Mouse (Mus musculus): Measurements from ENCODE around the gene Hacd3.
A peak's percentile ranks its signal among the peaks of the same experiment; 100 is the strongest.
"Not testable (repeated sequence)": the region's sequence is repeated elsewhere in the genome, so short reads cannot be mapped to it uniquely, and the experiment has no call there.

Hacd3 gene

DNA sequence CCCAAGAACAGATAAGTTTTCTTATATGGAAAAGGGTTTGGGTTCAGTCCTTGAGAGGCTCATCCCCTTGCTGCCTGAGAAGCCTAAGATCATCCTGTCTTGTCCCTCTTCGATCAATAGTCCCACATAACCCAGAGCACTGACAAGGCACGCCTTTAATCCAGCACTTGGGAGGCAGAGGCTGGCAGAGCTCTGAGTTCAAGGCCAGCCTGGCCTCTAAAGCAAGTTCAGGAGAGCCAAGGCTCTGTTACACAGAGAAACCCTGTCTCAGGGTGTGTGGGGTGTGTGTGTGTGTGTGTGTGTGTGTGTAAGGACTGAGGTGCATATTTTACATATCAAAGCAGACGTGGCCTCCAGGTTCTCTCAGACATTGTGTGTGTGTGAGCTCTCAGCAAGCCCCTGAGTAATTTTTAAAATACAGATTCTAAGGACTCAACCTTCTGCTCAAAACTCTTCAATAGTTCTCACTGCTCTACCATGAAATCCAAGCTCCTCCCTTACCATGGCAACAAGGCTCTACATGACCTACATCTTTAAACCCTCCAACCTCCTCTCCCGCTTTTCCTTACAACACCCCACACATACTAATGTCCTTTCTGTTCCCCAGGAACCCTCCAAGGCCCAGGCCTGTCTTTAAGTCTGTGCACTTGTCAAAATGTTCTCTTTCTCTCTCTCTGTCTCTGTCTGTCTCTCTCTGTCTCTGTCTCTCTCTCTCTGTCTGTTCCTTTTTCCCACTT, 5.1 kb downstream of the Hacd3 start:
- no peak for DNase-seq

DNA sequence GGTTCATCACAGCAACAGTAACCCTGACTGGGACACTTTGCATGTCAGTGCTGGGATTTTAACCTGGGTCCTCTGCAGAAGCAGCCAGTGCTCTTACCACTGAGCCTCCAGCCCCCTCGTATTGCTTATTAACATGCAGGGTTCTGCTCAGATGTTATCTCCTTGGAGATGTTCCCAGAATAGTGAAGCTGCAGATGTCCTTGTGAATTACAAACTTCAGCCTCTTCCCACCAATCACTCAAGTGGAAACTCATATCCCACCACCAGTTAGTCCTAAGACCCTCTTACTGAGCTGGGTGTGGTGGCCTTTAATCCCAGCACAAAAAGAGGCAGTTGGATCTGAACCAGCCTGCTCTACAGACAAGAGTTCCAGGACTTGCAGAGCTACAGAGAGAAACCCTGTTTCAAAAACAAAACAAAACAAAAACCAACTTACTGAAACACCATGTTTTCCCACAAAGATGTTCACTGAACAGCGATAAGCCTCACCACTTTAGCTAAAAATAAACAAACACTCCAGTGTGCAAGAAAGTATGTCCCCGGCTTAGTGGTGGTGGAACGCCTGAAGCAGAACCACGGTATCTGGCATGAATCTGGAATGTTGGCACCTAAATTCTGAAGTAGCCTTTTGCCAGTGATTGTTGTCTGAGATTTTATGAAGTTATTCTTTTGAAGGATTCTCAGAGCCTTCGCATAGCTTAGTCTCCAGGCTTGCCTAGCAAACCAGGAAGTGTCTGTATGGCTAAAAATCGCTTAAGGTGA, 5.9 kb downstream of the Hacd3 start:
- DNase-seq = no peak

GRCm38 (mm10) chr9:65011304-65011703, 10.2 kb downstream of the Hacd3 start:
- DNase-seq = no peak

- no peak for DNase-seq
Measured at GRCm38 (mm10) chr9:65010632-65011031, 10.9 kb downstream of the Hacd3 start.

- no peak for DNase-seq
Measured at GRCm38 (mm10) chr9:65005737-65006136, 15.8 kb downstream of the Hacd3 start.

- DNase-seq = no peak
Measured at GRCm38 (mm10) chr9:65001481-65001880, 20.0 kb downstream of the Hacd3 start.

DNA sequence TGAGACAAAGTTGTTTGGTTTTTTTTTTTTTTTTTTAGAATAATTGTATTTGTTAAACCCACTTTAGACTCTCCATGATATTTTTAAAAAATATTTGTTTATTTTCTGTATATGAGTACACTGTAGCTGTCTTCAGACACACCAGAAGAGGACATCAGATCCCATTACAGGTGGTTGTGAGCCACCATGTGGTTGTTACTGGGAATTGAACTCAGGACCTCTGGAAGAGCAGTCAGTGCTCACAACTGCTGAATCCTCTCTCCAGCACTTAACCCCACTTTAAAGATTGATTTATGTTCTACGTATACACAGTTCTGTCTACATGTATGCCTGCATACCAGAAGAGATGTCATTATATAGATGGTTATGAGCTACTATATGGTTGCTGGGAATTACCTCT, 26.0 kb downstream of the Hacd3 start:
- not testable (repeated sequence) for DNase-seq

DNA sequence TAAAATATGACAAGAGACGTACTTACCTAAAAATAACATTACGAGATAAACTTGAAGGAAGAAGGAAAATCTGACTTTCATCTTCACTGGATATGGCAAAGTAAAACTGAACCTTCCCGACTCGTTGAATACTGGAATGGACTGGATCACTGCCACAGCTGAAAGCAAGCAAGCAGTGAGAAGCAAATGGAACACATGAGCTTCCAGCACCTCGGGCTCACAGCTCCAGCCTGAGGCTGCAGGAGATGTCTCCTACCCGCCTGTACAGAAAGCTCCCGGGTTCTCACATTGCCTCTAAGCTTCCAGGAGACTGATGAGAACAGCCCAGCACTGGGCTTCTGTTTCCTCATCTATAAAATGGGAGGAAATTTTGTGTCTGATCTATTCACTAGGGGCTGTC, 31.2 kb downstream of the Hacd3 start:
- DNase-seq = no peak

DNA sequence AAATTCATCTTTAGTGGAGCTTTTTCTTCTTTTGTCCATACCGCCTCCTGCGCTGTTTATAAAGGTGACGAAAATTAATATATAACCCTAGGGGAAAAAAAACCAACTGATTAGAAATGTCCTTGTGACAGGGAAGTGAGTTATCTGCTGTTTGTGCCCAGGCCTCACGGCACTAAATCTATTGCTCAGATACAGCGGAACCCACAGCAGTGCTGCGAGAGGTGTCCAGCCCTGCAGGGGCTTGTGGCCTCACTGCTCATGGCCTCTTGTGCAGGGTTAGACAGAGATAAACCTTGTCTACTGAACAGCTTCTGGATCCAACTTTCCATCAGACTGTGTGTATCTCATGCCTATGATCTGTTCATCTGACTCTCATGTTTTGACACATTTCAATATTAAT, 33.0 kb downstream of the Hacd3 start:
- DNase-seq = no peak

- DNase-seq = no peak
Measured at GRCm38 (mm10) chr9:64987651-64988050, 33.8 kb downstream of the Hacd3 start.

DNA sequence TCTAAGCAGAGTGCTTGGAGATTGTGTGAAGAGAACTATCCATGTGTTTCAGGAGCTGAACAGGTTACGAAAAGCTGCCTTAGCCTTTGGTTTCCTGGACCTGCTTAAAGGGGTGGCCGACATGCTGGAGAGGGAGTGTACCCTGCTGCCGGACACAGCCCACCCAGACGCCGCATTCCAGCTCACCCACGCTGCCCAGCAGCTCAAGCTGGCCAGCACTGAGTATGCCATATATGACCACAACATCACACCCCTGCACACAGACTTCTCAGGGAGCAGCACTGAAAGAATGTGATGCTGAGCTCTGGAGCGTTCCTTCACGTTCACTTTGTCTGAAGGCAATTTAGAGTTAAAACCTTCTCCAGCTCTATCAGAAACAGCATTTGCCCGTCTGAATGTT, 35.7 kb downstream of the Hacd3 start:
- DNase-seq = no peak

GRCm38 (mm10) chr9:64985037-64985794, 36.3 kb downstream of the Hacd3 start:
- no peak for DNase-seq

DNA sequence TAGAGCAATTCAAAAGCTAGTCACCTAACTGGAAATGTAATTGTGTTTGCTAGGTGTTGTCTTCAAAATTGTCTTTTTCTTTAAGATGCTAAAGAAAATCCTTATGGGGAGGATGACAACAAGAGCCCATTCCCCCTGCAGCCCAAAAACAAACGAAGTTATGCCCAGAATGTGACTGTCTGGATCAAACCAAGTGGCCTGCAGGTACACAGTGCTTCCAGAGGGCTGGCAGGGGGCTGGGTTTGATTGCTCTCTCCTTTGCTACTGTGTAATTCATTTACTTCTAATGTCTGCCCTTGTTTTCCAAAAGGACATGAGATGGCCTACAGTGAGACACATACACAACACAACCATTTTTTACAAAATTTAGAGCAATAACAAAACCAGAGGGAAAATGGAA, 39.6 kb downstream of the Hacd3 start:
- no peak for DNase-seq

DNA sequence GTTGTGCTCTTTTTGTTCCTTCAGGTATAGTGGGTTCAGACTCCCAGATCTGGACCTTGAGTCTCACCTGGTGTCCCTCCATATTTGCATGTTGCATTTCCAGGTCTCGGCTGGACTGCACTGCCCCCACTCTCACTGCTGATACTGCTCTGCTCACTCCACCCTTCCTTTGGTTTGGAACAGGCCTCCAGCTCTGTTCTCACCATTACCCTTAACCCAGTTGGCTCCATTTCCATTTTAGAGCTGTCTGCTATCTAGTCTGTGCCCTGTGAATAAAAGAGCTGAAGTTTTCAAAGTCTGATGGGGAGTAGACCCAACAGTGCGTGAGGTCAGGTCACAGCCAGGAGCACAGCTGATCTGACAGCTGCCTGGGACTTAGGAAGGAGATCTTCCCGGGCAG, 40.9 kb downstream of the Hacd3 start:
- no peak for DNase-seq

- no peak for DNase-seq
Measured at GRCm38 (mm10) chr9:64960978-64961320, 60.5 kb downstream of the Hacd3 start.

GRCm38 (mm10) chr9:64960117-64960977, 61.1 kb downstream of the Hacd3 start, which contains the start of gene Ints14:
Gene Ints14 (plus strand): TSS chr9:64960905.
- peak; percentile 93 to 97 for DNase-seq

DNA sequence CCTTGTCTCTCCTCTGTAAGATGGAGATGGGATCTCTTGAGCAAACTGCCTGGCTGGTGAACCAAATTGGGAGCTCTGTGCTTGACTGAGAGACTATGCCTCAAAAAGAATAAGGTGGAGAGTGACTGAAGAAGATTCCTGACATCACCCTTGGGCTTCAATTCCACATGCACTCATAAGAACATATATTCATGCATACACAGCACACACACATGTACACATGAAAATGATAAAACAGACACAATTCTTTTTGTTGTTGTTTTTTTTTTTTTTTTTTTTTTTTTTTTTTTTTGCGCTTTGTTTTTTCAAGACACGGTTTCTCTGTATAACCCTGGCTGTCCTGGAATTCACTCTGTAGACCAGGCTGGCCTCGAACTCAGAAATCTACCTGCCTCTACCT, 64.2 kb downstream of the Hacd3 start:
- no peak for DNase-seq

- DNase-seq = no peak
Measured at GRCm38 (mm10) chr9:64956337-64956736, 65.2 kb downstream of the Hacd3 start.

- no peak for DNase-seq
Measured at GRCm38 (mm10) chr9:64953190-64953589, 68.3 kb downstream of the Hacd3 start.

DNA sequence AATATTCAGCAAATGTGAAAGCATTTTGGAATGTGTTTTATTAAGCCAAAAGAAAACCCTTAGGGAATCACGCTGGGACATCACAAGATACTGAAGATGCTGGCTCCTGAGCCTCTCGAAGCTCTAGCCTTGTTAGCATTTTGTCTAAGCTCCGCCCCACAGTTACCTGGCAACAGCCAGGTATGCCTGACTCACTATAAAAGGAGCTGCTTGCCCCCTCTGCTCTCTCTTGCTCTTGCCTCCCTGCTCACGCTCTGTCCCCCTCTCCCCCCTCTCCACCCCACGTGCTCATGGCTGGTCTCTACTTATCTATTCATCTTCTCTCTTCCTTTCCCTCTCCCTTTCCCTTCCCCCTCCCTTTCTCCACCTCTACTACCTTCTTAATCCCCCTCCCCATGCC, 69.4 kb downstream of the Hacd3 start:
- DNase-seq = no peak

DNA sequence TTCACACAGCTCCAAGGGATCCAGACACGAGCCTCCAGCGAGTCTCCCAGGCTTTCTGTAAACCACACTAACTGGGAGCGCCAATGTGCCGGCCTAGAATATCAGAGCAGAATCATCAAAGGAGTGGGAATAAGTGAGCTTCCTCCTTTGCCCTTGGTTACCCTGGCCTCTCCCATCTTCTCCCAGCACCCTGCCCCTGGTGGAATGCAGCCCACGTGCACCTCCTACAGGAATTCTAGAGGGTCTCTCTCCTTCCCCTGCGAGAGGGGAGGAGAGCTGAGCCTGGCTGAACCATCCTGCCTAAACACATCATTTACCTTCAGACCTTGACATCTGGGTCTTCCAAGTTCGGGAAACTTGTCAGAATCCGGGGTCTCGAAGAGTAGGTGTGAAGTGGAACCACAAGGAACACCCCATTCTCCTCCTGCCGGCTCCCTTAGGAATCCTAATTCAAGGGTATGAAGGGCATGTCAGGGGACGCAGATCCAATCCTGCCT, 70.3 kb downstream of the Hacd3 start, which contains the start of gene Slc24a1:
Gene Slc24a1 (minus strand): TSS at position 447 of the 497 bp plus-strand sequence.
- DNase-seq = no peak

DNA sequence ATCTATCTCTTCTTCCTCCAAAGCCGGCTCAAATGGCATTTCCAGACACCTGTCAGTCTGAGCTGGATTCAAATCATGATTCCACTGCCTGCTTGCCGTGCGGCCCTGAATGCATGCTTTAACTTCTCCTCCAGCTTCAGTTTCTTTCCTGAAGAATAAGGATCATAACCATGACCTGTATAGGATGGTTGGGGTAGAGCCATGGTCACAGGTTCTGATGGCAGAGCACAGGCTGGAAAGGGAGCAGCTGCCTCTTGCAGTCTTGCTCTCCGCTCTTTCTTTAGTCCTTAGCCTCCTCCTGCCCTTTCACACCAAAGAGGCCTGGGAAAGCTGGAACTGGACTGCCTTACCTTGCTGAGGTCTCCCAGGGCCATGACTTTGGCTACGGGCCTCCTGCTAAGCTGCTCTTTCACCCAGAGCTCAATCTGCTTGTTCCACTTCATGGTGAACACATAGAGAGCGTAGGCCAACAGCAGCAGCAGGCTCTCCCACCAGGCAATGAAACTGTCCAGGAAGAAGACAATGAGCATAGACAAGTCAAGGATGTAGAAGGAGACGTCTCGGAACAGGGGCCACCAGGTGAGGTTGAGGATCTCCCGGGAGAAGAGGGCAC, 73.9 kb downstream of the Hacd3 start:
- no peak for DNase-seq

All from cerebellum, adult 18-20 months (tissue).